Comparison of ENCODE assay signal across 24 mouse cellular contexts in the genomic region with DNA sequence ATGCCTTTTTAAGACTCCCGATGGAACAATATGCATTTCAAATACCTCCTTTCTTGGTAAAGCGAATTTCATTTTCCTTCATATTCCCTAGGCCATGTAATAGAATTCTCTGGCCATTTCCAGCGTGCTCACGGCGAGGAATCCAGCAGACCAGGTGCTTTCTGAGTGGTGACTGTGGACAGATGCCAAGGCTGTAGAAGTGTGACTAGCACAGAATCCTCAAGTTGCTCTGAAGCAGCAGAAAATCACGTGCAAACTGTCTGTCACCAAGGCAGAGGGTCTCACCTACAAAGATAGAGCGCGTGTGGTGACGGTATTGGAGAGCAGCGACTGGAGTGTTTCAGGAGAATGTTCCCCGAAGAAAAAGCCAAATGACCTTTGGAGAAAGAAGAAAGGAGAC. TPM values are rescaled to one million over a fixed set of nuclear protein-coding genes. Genes with fewer than 3 reads are reported as not detected.
A peak's percentile ranks its signal among the peaks of the same experiment; 100 is the strongest.
DNase-seq lines count a peak whose midpoint lies in the region; ATAC-seq and TF ChIP-seq lines count a peak whose summit lies in the region.
"Had no signal": no experiment of that assay in that cellular context is flagged by ENCODE, and none has a peak within 500 bp of the region (broad histone marks: within the 10 kb centered on the region; RNA-seq: fewer than 3 reads in every experiment).

No protein-coding gene starts in this region.

- H3K4me1 ChIP-seq in heart, embryonic 16.5 days (ENCODE audit: control insufficient read depth, insufficient read depth, low read length), result peaks cover 4% of the 10 kb centered on the region
- H3K4me1 ChIP-seq in kidney, adult 2 months (ENCODE audit: control insufficient read depth, insufficient read depth, low read length), result no peaks in the 10 kb centered on the region
- no peaks in the 10 kb centered on the region for H3K4me1 ChIP-seq in lung, adult 2 months (ENCODE audit: control insufficient read depth, insufficient read depth, low read length)
- H3K4me1 ChIP-seq: embryonic facial prominence, embryonic 15.5 days; forebrain, embryonic 10.5 days; hindbrain, embryonic 12.5 days had no signal

- 47% methylated on average over 11 of the region's 11 CpGs for WGBS in heart, embryonic 16.5 days
- 65% methylated on average over 11 of the region's 11 CpGs for WGBS in kidney, adult 2 months
- WGBS in lung, adult 2 months, result 57% methylated on average over 11 of the region's 11 CpGs

- no peak overlapping the region for H3K9ac ChIP-seq in heart, embryonic 16.5 days (ENCODE audit: low read length)
- H3K9ac ChIP-seq: embryonic facial prominence, embryonic 15.5 days; hindbrain, embryonic 12.5 days had no signal

- no peak overlapping the region for H3K4me3 ChIP-seq in heart, embryonic 16.5 days (ENCODE audit: low read length)
- H3K4me3 ChIP-seq in kidney, adult 2 months (ENCODE audit: insufficient read depth, low read depth, low read length), result no peak overlapping the region
- H3K4me3 ChIP-seq in lung, adult 2 months (replicated peaks; ENCODE audit: extremely low read depth, low read depth, low read length), result no peak overlapping the region
- H3K4me3 ChIP-seq: embryonic facial prominence, embryonic 15.5 days; erythroblast, embryonic 14.5 days; forebrain, embryonic 10.5 days; gastrocnemius, adult 2 months; hindbrain, embryonic 12.5 days had no signal

- no peak for DNase-seq in heart, adult 18-20 months
- DNase-seq in kidney, adult 2 months, result peak; percentile 15
- no peak for DNase-seq in kidney, postnatal 14 days
- peak; percentile 28 for DNase-seq in lung, postnatal 36 days
- DNase-seq in lung, adult 2 months, result no peak
- DNase-seq: adrenal gland, postnatal 10 days; cerebellum, adult 11 months; cerebellum, adult 8-10 months; cerebellum, postnatal 14 days; embryo, embryonic 11 days; gastrocnemius, adult 2 months; gastrocnemius, postnatal 25 days had no signal

- H3K4me2 ChIP-seq in heart, embryonic 16.5 days (ENCODE audit: low read depth, low read length), result 0 out of 2 replicates have a peak overlapping the region, but pooled peaks have one; percentile 26
- H3K4me2 ChIP-seq: embryonic facial prominence, embryonic 15.5 days; hindbrain, embryonic 12.5 days had no signal

- no peak for TF ChIP-seq CTCF in kidney, adult 2 months (conservative IDR thresholded peaks at IDR 0.05; ENCODE audit: insufficient read depth, insufficient read length, low read depth, low read length)
- TF ChIP-seq CTCF in lung, adult 2 months (IDR thresholded peaks at IDR 0.05; ENCODE audit: insufficient read depth, low read length), result no peak

- no peak for ATAC-seq in heart, embryonic 16.5 days (replicated peaks; ENCODE audit: extremely low read depth, insufficient read depth, low FRiP score)
- ATAC-seq in megakaryocyte, adult 5-6 weeks (ENCODE audit: poor library complexity, severe bottlenecking), result no peak
- ATAC-seq: CD4-positive, CD25-positive, alpha-beta regulatory T cell, adult 4 months; forebrain, embryonic 14.5 days; hindbrain, embryonic 16.5 days; inflammation-experienced regulatory T-cells, adult 6 months; intestine, postnatal 0 days had no signal

- peak overlapping the region; percentile 46 for H3K27ac ChIP-seq in heart, embryonic 16.5 days (ENCODE audit: low read length)
- no peak overlapping the region for H3K27ac ChIP-seq in kidney, adult 2 months (ENCODE audit: insufficient read depth, low read depth, low read length)
- H3K27ac ChIP-seq: embryonic facial prominence, embryonic 15.5 days; forebrain, embryonic 10.5 days; gastrocnemius, adult 2 months; hindbrain, embryonic 12.5 days had no signal

- H3K27me3 ChIP-seq in heart, embryonic 16.5 days (ENCODE audit: control insufficient read depth, insufficient read depth, low read length), result no peaks in the 10 kb centered on the region
- H3K27me3 ChIP-seq in kidney, adult 2 months (replicated peaks; ENCODE audit: control insufficient read depth, insufficient read depth, low read length), result no peaks in the 10 kb centered on the region
- H3K27me3 ChIP-seq: embryonic facial prominence, embryonic 15.5 days; hindbrain, embryonic 12.5 days had no signal

- TF ChIP-seq POLR2A in kidney, adult 2 months (IDR thresholded peaks at IDR 0.05; ENCODE audit: low read depth, low read length), result no peak
- TF ChIP-seq POLR2A in lung, adult 2 months (IDR thresholded peaks at IDR 0.05; ENCODE audit: borderline replicate concordance, extremely low read depth, low read depth, low read length), result no peak

- no peaks in the 10 kb centered on the region for H3K9me3 ChIP-seq in heart, embryonic 16.5 days (replicated peaks; ENCODE audit: control insufficient read depth, low read length)
- H3K9me3 ChIP-seq: embryonic facial prominence, embryonic 15.5 days; forebrain, embryonic 10.5 days; G1E; hindbrain, embryonic 12.5 days had no signal

- no peaks in the 10 kb centered on the region for H3K36me3 ChIP-seq in heart, embryonic 16.5 days (ENCODE audit: control insufficient read depth, insufficient read depth)
- no peaks in the 10 kb centered on the region for H3K36me3 ChIP-seq in kidney, adult 2 months (ENCODE audit: control insufficient read depth, insufficient read depth, low read length)
- H3K36me3 ChIP-seq: embryonic facial prominence, embryonic 15.5 days; forebrain, embryonic 10.5 days; G1E; hindbrain, embryonic 12.5 days had no signal

RNA-seq across cellular contexts. Expression of a gene that starts 11.8 kb away (rescaled TPM):
- 16.1 and 17.5 TPM in 2 replicates for polyA plus RNA-seq in heart, embryonic 16.5 days (2015; fragmentation: Nextera tagmentation; extraction: Ambion mirVana)
- total RNA-seq in heart, adult 18-20 months (2021), result 10 to 100 TPM; 15.3 to 16.4 TPM
- polyA plus RNA-seq in kidney, adult 2 months (2012; rRNA removed), result 13.0 and 13.2 TPM in 2 replicates
- 9.8 and 14.9 TPM in 2 replicates for polyA plus RNA-seq in lung, adult 2 months (2012; rRNA removed)
- total RNA-seq in megakaryocyte, adult 5-6 weeks (2015), result 22.9 and 25.0 TPM in 2 replicates
- 9.8 and 10.5 TPM in 2 replicates for total RNA-seq in megakaryocyte, adult 5-6 weeks (2017)

Comparison
In these comparisons a context has a peak if more than half of its experiments do, and no peak if none do; other contexts are left out.
1. DNase-seq: peak in kidney, adult 2 months (single experiment) and lung, postnatal 36 days (single experiment); none in heart, adult 18-20 months (0 of 2), kidney, postnatal 14 days (single experiment) and lung, adult 2 months (single experiment).